Mouse (Mus musculus) midbrain, embryonic 10.5 days (tissue): ENCODE results near the gene Engase. TPM values are rescaled to one million over a fixed set of nuclear protein-coding genes. Genes with fewer than 3 reads are reported as not detected.
A peak's percentile ranks its signal among the peaks of the same experiment; 100 is the strongest.

Experiments
- DNase-seq: peaks from one replicate; pipeline ENCODE4 v3.0.0-alpha.2; 2017; ENCODE audit warnings: low spot score
- H3K27ac ChIP-seq: fragments of 300-500 bp; sonication (generic); replicated peaks from 2 replicates; pipeline ENCODE4 v1.5.1; 2016; ENCODE audit warnings: mild to moderate bottlenecking
- H3K27me3 ChIP-seq: fragments of 300-500 bp; sonication (generic); 2 replicates; pipeline ENCODE4 v1.6.1; 2016; ENCODE audit warnings: low read depth, mild to moderate bottlenecking; ENCODE audit not compliant: poor library complexity, severe bottlenecking
- H3K36me3 ChIP-seq: fragments of 300-500 bp; sonication (generic); 2 replicates; pipeline ENCODE4 v1.6.1; 2016; ENCODE audit warnings: mild to moderate bottlenecking, moderate library complexity
- H3K4me1 ChIP-seq: fragments of 300-500 bp; sonication (generic); 2 replicates; pipeline ENCODE4 v1.6.1; 2016
- H3K4me3 ChIP-seq: fragments of 300-500 bp; sonication (generic); 2 replicates; pipeline ENCODE4 v1.5.1; 2016; ENCODE audit warnings: mild to moderate bottlenecking, moderate library complexity
- H3K9me3 ChIP-seq: fragments of 300-500 bp; sonication (generic); replicated peaks from 2 replicates; pipeline ENCODE4 v1.6.1; 2016; ENCODE audit warnings: mild to moderate bottlenecking
- WGBS: fragments of 180-500 bp; shearing (Covaris S2); methylation state at CpG from one replicate; pipeline ENCODE4 v1.1.7; 2016; 5-methylcytosine and 5-hydroxymethylcytosine counted together
- polyA plus RNA-seq: library from polyadenylated mRNA; unstranded; fragments of >200 nt; fragmentation: Nextera tagmentation; extraction: Ambion mirVana; gene quantifications from 2 replicates; pipeline ENCODE4 v1.2.1, GENCODE M21; 2016

Gene Engase
- polyA plus RNA-seq, 1 experiment from 2014 or later = 8.6 TPM

DNA sequence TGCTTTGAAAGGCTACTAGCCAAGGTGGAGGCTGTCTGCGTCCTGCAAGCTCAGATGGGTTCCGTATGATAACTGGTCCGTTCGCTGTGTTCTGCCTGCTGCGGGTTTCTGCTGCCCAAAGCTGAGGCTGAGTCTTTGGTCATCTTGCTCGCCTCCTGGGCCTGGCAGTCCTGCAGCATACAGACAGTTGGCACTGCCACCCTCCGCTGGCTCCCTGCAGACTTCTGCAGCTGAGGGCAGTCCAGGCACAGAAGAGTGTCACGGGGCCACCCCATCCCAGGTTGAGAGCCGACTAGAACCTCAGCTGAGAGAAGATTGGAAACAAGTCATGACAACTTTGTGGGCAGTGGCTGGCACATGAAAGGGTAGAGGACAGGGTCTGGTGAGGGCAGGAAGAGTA, 52.1 kb downstream of the Engase start:
- Histone ChIP-seq H3K4me3 (no peak overlapping the region), H3K27me3 (peaks cover 11% of the 10 kb centered on the region), H3K9me3 (no peaks in the 10 kb centered on the region), H3K36me3 (no peaks in the 10 kb centered on the region), H3K27ac (no peak overlapping the region), H3K4me1 (peaks cover 33% of the 10 kb centered on the region)
- DNase-seq = no peak
- WGBS = 95% methylated on average over 9 of the region's 9 CpGs

DNA sequence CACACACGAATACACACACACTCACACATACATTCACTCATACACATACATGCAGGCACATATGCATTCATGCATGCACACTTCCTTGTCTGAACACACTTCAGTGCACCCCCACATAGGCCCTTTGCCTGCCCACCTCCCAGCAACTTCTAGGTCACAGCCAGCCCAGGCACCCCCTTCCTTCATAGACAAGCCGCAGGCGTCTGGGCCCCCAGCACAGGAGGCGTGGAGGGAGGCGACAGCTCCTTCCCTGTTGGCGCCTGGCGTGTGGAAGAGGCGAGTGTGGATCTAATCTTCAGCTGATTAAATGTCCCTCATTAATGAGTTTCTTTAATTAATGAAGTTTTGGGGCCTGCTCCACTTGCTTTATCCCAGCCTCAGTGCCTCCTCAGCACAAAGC, 53.7 kb downstream of the Engase start:
- no peaks in the 10 kb centered on the region for H3K9me3 ChIP-seq
- 82% methylated on average over 8 of the region's 8 CpGs for WGBS
- H3K4me1 ChIP-seq = peaks cover 42% of the 10 kb centered on the region
- H3K27ac ChIP-seq = no peak overlapping the region
- no peak for DNase-seq
- no peaks in the 10 kb centered on the region for H3K36me3 ChIP-seq
- peaks cover 13% of the 10 kb centered on the region for H3K27me3 ChIP-seq
- no peak overlapping the region for H3K4me3 ChIP-seq

DNA sequence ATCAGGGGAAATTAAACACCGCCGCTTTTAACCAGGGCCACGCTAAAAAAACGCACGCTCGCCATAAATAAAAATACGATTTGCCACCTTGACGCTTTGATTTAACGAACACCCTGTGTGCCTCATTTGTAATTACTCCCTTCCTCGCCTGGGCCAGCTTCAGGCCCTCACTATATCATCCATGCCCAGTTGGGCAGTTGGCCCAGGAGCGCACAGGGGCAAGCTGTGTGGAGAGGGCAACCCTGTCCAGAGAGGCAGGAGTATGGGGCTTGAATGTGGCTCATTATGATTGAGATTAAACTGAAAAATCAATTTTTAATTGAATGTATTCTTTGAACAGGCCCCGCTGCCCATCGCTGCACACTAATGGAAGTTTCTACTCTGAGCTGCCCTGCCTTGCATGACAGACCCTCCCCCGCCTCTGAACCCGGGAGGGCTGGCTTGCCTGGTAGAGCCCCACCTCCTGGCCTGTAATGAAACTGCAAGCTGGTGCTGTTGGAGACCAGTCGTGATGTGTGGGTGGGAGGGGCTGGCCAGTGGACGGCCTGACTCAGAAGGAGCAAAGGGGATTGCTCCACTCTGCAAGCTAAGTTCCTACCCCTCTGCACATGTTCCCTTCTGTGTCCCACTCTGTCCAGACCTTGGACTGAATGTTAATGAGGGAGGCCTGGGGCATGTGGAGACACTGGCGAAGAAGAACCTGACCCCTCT, 57.9 kb downstream of the Engase start:
- Histone ChIP-seq H3K36me3 (no peaks in the 10 kb centered on the region), H3K4me1 (peaks cover 51% of the 10 kb centered on the region)

DNA sequence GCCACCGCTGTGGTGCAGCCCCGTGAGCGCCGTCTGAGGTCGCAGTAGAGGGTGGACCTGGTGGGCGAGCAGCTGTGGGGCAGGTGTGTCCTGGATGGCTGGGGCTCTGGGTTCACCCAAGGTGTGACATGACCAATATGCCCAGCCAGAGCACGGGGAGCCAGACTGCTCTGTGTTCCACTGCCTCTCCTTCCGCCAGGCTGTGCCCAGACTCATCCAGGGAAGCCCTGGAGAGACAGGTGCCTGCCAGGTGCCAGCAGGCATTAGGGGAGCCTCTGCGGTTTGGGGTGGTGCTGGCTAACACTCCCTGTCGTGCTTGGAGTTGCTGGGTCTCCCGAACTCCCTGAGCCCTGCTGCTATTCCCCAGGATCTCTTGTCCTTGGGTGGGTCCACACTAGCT, 61.4 kb downstream of the Engase start:
- Histone ChIP-seq H3K9me3 (no peaks in the 10 kb centered on the region), H3K27ac (peak overlapping the region; percentile 20; the same call in 1 of the 2 replicates), H3K4me1 (peaks cover 48% of the 10 kb centered on the region), H3K27me3 (peaks cover 15% of the 10 kb centered on the region), H3K36me3 (no peaks in the 10 kb centered on the region), H3K4me3 (no peak overlapping the region)
- WGBS = 82% methylated on average over 11 of the region's 11 CpGs
- no peak for DNase-seq

More for the DNA sequence above, 57.9 kb downstream of the Engase start:
- H3K27ac ChIP-seq = no peak overlapping the region
- no peaks in the 10 kb centered on the region for H3K9me3 ChIP-seq
- 29% methylated on average over 18 of the region's 18 CpGs for WGBS
- no peak overlapping the region for H3K4me3 ChIP-seq
- DNase-seq = peak; percentile 79
- H3K27me3 ChIP-seq = peaks cover 19% of the 10 kb centered on the region

Other genes starting within 250 kb of the Engase start
- 11.3 and 14.9 TPM in 2 replicates for gene Cyth1, start 228.2 kb upstream of the Engase start, polyA plus RNA-seq
- gene Usp36, start 186.6 kb upstream of the Engase start, polyA plus RNA-seq = 20.4 and 23.6 TPM in 2 replicates
- gene Cep295nl, start 134.3 kb upstream of the Engase start, polyA plus RNA-seq = 0.06 and 0.21 TPM in 2 replicates
- gene Timp2, start 121.1 kb upstream of the Engase start, polyA plus RNA-seq = 29.0 and 32.1 TPM in 2 replicates
- gene Lgals3bp, start 74.7 kb upstream of the Engase start, polyA plus RNA-seq = 0.68 and 1.7 TPM in 2 replicates
- gene Cant1, start 57.7 kb upstream of the Engase start, polyA plus RNA-seq = 22.8 and 23.3 TPM in 2 replicates
- gene C1qtnf1, start 48.6 kb upstream of the Engase start, polyA plus RNA-seq = 2.0 and 2.9 TPM in 2 replicates